Mouse (Mus musculus) adrenal gland (tissue): ENCODE results near the gene Urm1.

Experiments
- intact Hi-C: fragments of 180-260 bp; cut with DNase I; formaldehyde crosslinking; loops from one replicate; pipeline ENCODE4 v1.15.1; 2025

Urm1 gene

GRCm38 (mm10) chr2:29826926-29827708 is 7.2 kb downstream of the Urm1 start:
- intact Hi-C loops: no loop called here

GRCm38 (mm10) chr2:29827709-29828024 is 7.8 kb downstream of the Urm1 start:
- intact Hi-C loops: no loop called here

- intact Hi-C loops: no loop called here
Measured at GRCm38 (mm10) chr2:29831106-29831505, 11.2 kb downstream of the Urm1 start.

- intact Hi-C loops: no loop called here
Measured at GRCm38 (mm10) chr2:29833796-29834195, 13.9 kb downstream of the Urm1 start.

GRCm38 (mm10) chr2:29835391-29835899 is 15.6 kb downstream of the Urm1 start:
- intact Hi-C loops: no loop called here

- intact Hi-C loops: no loop called here
Measured at GRCm38 (mm10) chr2:29839460-29839859, 19.6 kb downstream of the Urm1 start.

GRCm38 (mm10) chr2:29843231-29844105 is 23.6 kb downstream of the Urm1 start:
- intact Hi-C loops: no loop called here

GRCm38 (mm10) chr2:29844115-29844514 is 24.2 kb downstream of the Urm1 start:
- intact Hi-C loops: no loop called here

- intact Hi-C loops: no loop called here
Measured at GRCm38 (mm10) chr2:29844661-29845060, 24.8 kb downstream of the Urm1 start.

GRCm38 (mm10) chr2:29845636-29846035 is 25.8 kb downstream of the Urm1 start:
- intact Hi-C loops: no loop called here

GRCm38 (mm10) chr2:29846061-29846853 is 26.4 kb downstream of the Urm1 start:
- intact Hi-C loops: no loop called here

GRCm38 (mm10) chr2:29846911-29847310 is 27.0 kb downstream of the Urm1 start:
- intact Hi-C loops: no loop called here

- intact Hi-C loops: no loop called here
Measured at GRCm38 (mm10) chr2:29849041-29849440, 29.2 kb downstream of the Urm1 start.

- intact Hi-C loops: loop anchor here (10.0 kb wide), 1 partner anchor 85 kb away; no protein-coding TSS in a partner anchor
Measured at GRCm38 (mm10) chr2:29849841-29850480, 30.1 kb downstream of the Urm1 start.

- intact Hi-C loops: loop anchor here (10.0 kb wide), 1 partner anchor 88 kb away; no protein-coding TSS in a partner anchor
Measured at GRCm38 (mm10) chr2:29852957-29853485, 33.1 kb downstream of the Urm1 start.

GRCm38 (mm10) chr2:29853736-29854135 is 33.9 kb downstream of the Urm1 start:
- intact Hi-C loops: loop anchor here (10.0 kb wide), 1 partner anchor 89 kb away; no protein-coding TSS in a partner anchor

GRCm38 (mm10) chr2:29855585-29856210 is 35.8 kb downstream of the Urm1 start:
- intact Hi-C loops: loop anchor here (5.0 to 10.0 kb wide), 2 partner anchors 38 to 91 kb away; no protein-coding TSS in a partner anchor

- intact Hi-C loops: loop anchor here (5.0 to 10.0 kb wide), 2 partner anchors 39 to 92 kb away; no protein-coding TSS in a partner anchor
Measured at GRCm38 (mm10) chr2:29856451-29857260, 36.8 kb downstream of the Urm1 start.

- intact Hi-C loops: loop anchor here (5.0 to 10.0 kb wide), 2 partner anchors 40 to 93 kb away; no protein-coding TSS in a partner anchor
Measured at GRCm38 (mm10) chr2:29857341-29857740, 37.5 kb downstream of the Urm1 start.
